Mouse (Mus musculus) forebrain, embryonic 13.5 days (tissue): Measurements from ENCODE around the gene Dock9. TPM values are rescaled to one million over a fixed set of nuclear protein-coding genes. Genes with fewer than 3 reads are reported as not detected.

Experiments used
- ATAC-seq: fragments of 200-750 bp; cut with Nextera tagmentation; 2 replicates; pipeline ENCODE4 v1.8.0; 2017
- H3K27ac ChIP-seq: fragments of 300-500 bp; sonication (generic); 2 replicates; pipeline ENCODE4 v1.5.1; 2015; ENCODE audit warnings: inconsistent platforms, mild to moderate bottlenecking, moderate library complexity
- H3K27me3 ChIP-seq: fragments of 300-500 bp; sonication (generic); 2 replicates; pipeline ENCODE4 v1.6.1; 2015; ENCODE audit warnings: mild to moderate bottlenecking, inconsistent platforms
- H3K36me3 ChIP-seq: fragments of 300-500 bp; sonication (generic); 2 replicates; pipeline ENCODE4 v1.6.1; 2015; ENCODE audit warnings: mild to moderate bottlenecking, inconsistent platforms; ENCODE audit not compliant: poor library complexity, severe bottlenecking
- H3K4me1 ChIP-seq: fragments of 300-500 bp; sonication (generic); 2 replicates; pipeline ENCODE4 v1.6.1; 2015; ENCODE audit warnings: inconsistent platforms
- H3K4me2 ChIP-seq: fragments of 300-500 bp; sonication (generic); 2 replicates; pipeline ENCODE4 v1.6.1; 2015; ENCODE audit warnings: inconsistent platforms, mild to moderate bottlenecking, moderate library complexity
- H3K4me3 ChIP-seq: fragments of 300-500 bp; sonication (generic); 2 replicates; pipeline ENCODE4 v1.5.1; 2015; ENCODE audit warnings: mild to moderate bottlenecking, inconsistent platforms
- H3K9ac ChIP-seq: fragments of 300-500 bp; sonication (generic); 2 replicates; pipeline ENCODE4 v1.6.1; 2015; ENCODE audit warnings: mild to moderate bottlenecking, inconsistent platforms
- H3K9me3 ChIP-seq: fragments of 300-500 bp; sonication (generic); replicated peaks from 2 replicates; pipeline ENCODE4 v1.6.1; 2016; ENCODE audit warnings: inconsistent platforms
- WGBS: fragments of 180-500 bp; shearing (Covaris S2); methylation state at CpG from one replicate; pipeline ENCODE4 v1.1.7; 2015; 5-methylcytosine and 5-hydroxymethylcytosine counted together
- polyA plus RNA-seq: library from polyadenylated mRNA; unstranded; fragments of >200 nt; fragmentation: Nextera tagmentation; extraction: Ambion mirVana; gene quantifications from 2 replicates; pipeline ENCODE4 v1.2.1, GENCODE M21; 2015

Gene Dock9
- polyA plus RNA-seq, 1 experiment from 2014 or later, result 4.2 TPM

GRCm38 (mm10) chr14:121666641-121667274 lies 130.9 kb downstream of the Dock9 start:
- no peak for ATAC-seq
- H3K4me2 ChIP-seq, result no peak overlapping the region
- H3K4me1 ChIP-seq, result no peaks in the 10 kb centered on the region
- H3K4me3 ChIP-seq, result no peak overlapping the region
- H3K36me3 ChIP-seq, result no peaks in the 10 kb centered on the region
- H3K9me3 ChIP-seq, result no peaks in the 10 kb centered on the region; the same call in 1 of the 2 replicates
- no peaks in the 10 kb centered on the region for H3K27me3 ChIP-seq
- H3K9ac ChIP-seq, result no peak overlapping the region
- WGBS, result 85% methylated on average over 3 of the region's 3 CpGs
- H3K27ac ChIP-seq, result no peak overlapping the region

GRCm38 (mm10) chr14:121665693-121666273 lies 131.9 kb downstream of the Dock9 start:
- H3K27ac ChIP-seq, result no peak overlapping the region
- ATAC-seq, result no peak
- whole genome bisulfite sequencing, result 95% methylated on average over 9 of the region's 9 CpGs
- no peaks in the 10 kb centered on the region; the same call in 1 of the 2 replicates for H3K9me3 ChIP-seq
- H3K36me3 ChIP-seq, result no peaks in the 10 kb centered on the region
- no peaks in the 10 kb centered on the region for H3K4me1 ChIP-seq
- H3K9ac ChIP-seq, result no peak overlapping the region
- no peak overlapping the region for H3K4me3 ChIP-seq
- H3K4me2 ChIP-seq, result no peak overlapping the region
- no peaks in the 10 kb centered on the region for H3K27me3 ChIP-seq

- no peaks in the 10 kb centered on the region; the same call in 1 of the 2 replicates for H3K9me3 ChIP-seq
- no peak for ATAC-seq
- no peaks in the 10 kb centered on the region for H3K36me3 ChIP-seq
- H3K27me3 ChIP-seq, result no peaks in the 10 kb centered on the region
- WGBS, result 98% methylated on average over 1 of the region's 1 CpGs
- H3K27ac ChIP-seq, result no peak overlapping the region
- H3K4me2 ChIP-seq, result no peak overlapping the region
- no peak overlapping the region for H3K4me3 ChIP-seq
- H3K4me1 ChIP-seq, result no peaks in the 10 kb centered on the region
- H3K9ac ChIP-seq, result no peak overlapping the region
Measured at GRCm38 (mm10) chr14:121663913-121664312, 133.7 kb downstream of the Dock9 start.

GRCm38 (mm10) chr14:121660918-121661317 lies 136.7 kb downstream of the Dock9 start:
- Histone ChIP-seq H3K27ac (no peak overlapping the region), H3K9ac (no peak overlapping the region), H3K4me1 (no peaks in the 10 kb centered on the region), H3K36me3 (no peaks in the 10 kb centered on the region), H3K27me3 (no peaks in the 10 kb centered on the region), H3K9me3 (no peaks in the 10 kb centered on the region), H3K4me2 (no peak overlapping the region), H3K4me3 (no peak overlapping the region)
- no peak for ATAC-seq
- 79% methylated on average over 8 of the region's 8 CpGs for WGBS

- Histone ChIP-seq H3K4me1 (no peaks in the 10 kb centered on the region), H3K27ac (no peak overlapping the region), H3K36me3 (no peaks in the 10 kb centered on the region), H3K4me3 (no peak overlapping the region), H3K9ac (no peak overlapping the region), H3K4me2 (no peak overlapping the region), H3K9me3 (no peaks in the 10 kb centered on the region), H3K27me3 (no peaks in the 10 kb centered on the region)
- no peak for ATAC-seq
- 92% methylated on average over 15 of the region's 15 CpGs for WGBS
Measured at GRCm38 (mm10) chr14:121660167-121660894, 137.3 kb downstream of the Dock9 start.

- 83% methylated on average over 12 of the region's 12 CpGs for WGBS
- Histone ChIP-seq H3K27me3 (no peaks in the 10 kb centered on the region), H3K36me3 (no peaks in the 10 kb centered on the region), H3K9ac (no peak overlapping the region), H3K4me1 (no peaks in the 10 kb centered on the region), H3K27ac (no peak overlapping the region), H3K4me3 (no peak overlapping the region), H3K4me2 (no peak overlapping the region), H3K9me3 (no peaks in the 10 kb centered on the region)
- no peak for ATAC-seq
Measured at GRCm38 (mm10) chr14:121659061-121659824, 138.4 kb downstream of the Dock9 start.

GRCm38 (mm10) chr14:121658537-121658936 lies 139.1 kb downstream of the Dock9 start:
- Histone ChIP-seq H3K27me3 (no peaks in the 10 kb centered on the region), H3K4me2 (no peak overlapping the region), H3K4me1 (no peaks in the 10 kb centered on the region), H3K36me3 (no peaks in the 10 kb centered on the region), H3K4me3 (no peak overlapping the region), H3K27ac (no peak overlapping the region), H3K9me3 (no peaks in the 10 kb centered on the region), H3K9ac (no peak overlapping the region)
- WGBS, result 90% methylated on average over 9 of the region's 9 CpGs
- no peak for ATAC-seq

GRCm38 (mm10) chr14:121657633-121658032 lies 140.0 kb downstream of the Dock9 start:
- WGBS, result 79% methylated on average over 7 of the region's 7 CpGs
- no peak overlapping the region for H3K4me3 ChIP-seq

GRCm38 (mm10) chr14:121656912-121657311 lies 140.7 kb downstream of the Dock9 start:
- Histone ChIP-seq H3K9ac (no peak overlapping the region), H3K4me3 (no peak overlapping the region), H3K27ac (no peak overlapping the region), H3K9me3 (no peaks in the 10 kb centered on the region), H3K27me3 (no peaks in the 10 kb centered on the region), H3K4me2 (no peak overlapping the region), H3K4me1 (no peaks in the 10 kb centered on the region), H3K36me3 (no peaks in the 10 kb centered on the region)
- WGBS, result 90% methylated on average over 10 of the region's 10 CpGs
- ATAC-seq, result no peak

More at GRCm38 (mm10) chr14:121657633-121658032, 140.0 kb downstream of the Dock9 start:
- Histone ChIP-seq H3K36me3 (no peaks in the 10 kb centered on the region), H3K27me3 (no peaks in the 10 kb centered on the region), H3K9me3 (no peaks in the 10 kb centered on the region), H3K4me1 (no peaks in the 10 kb centered on the region), H3K27ac (no peak overlapping the region), H3K4me2 (no peak overlapping the region), H3K9ac (no peak overlapping the region)
- ATAC-seq, result no peak

- Histone ChIP-seq H3K27me3 (no peaks in the 10 kb centered on the region), H3K4me3 (no peak overlapping the region), H3K27ac (no peak overlapping the region), H3K9ac (no peak overlapping the region), H3K36me3 (no peaks in the 10 kb centered on the region), H3K4me2 (no peak overlapping the region), H3K4me1 (no peaks in the 10 kb centered on the region), H3K9me3 (no peaks in the 10 kb centered on the region)
- WGBS, result 81% methylated on average over 2 of the region's 2 CpGs
- ATAC-seq, result no peak
Measured at GRCm38 (mm10) chr14:121654977-121655376, 142.7 kb downstream of the Dock9 start.

GRCm38 (mm10) chr14:121654416-121654967 lies 143.1 kb downstream of the Dock9 start:
- H3K9me3 ChIP-seq, result no peaks in the 10 kb centered on the region
- no peaks in the 10 kb centered on the region for H3K4me1 ChIP-seq
- no peak overlapping the region for H3K27ac ChIP-seq
- no peak overlapping the region for H3K9ac ChIP-seq
- H3K36me3 ChIP-seq, result no peaks in the 10 kb centered on the region
- ATAC-seq, result no peak
- H3K4me2 ChIP-seq, result no peak overlapping the region
- H3K4me3 ChIP-seq, result no peak overlapping the region
- no peaks in the 10 kb centered on the region for H3K27me3 ChIP-seq
- 84% methylated on average over 7 of the region's 7 CpGs for WGBS

- no peak overlapping the region for H3K9ac ChIP-seq
- WGBS, result 88% methylated on average over 10 of the region's 10 CpGs
- no peak overlapping the region for H3K4me3 ChIP-seq
- H3K9me3 ChIP-seq, result no peaks in the 10 kb centered on the region
- H3K36me3 ChIP-seq, result no peaks in the 10 kb centered on the region
- no peak overlapping the region for H3K4me2 ChIP-seq
- no peaks in the 10 kb centered on the region for H3K4me1 ChIP-seq
- no peak for ATAC-seq
- H3K27me3 ChIP-seq, result no peaks in the 10 kb centered on the region
- H3K27ac ChIP-seq, result no peak overlapping the region
Measured at GRCm38 (mm10) chr14:121653717-121654116, 143.9 kb downstream of the Dock9 start.
